In the genomic region with DNA sequence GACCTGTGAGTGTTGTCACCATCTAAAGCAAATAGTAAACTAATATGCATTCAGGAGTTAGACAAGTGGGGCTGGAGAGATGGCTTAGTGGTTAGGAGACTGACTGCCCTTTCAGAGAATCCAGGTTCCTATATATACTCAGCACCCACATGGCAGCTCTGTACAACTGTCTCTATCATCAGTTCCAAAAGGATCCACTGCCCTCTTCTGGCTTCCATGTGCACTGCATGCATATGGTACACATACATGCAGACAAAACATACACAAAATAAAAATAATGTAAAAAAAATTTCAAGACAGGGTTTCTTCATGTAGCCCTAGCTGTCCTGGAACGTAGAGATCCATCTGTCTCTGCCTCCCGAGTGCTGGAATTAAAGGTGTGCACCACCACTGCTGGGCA, we compare ENCODE assay signal across 10 mouse cellular contexts. TPM values are rescaled to one million over a fixed set of nuclear protein-coding genes. Genes with fewer than 3 reads are reported as not detected.
DNase-seq lines count a peak whose midpoint lies in the region; ATAC-seq lines count a peak whose summit lies in the region.
"Had no signal": no experiment of that assay in that cellular context is flagged by ENCODE, and none has a peak within 500 bp of the region (broad histone marks: within the 10 kb centered on the region; RNA-seq: fewer than 3 reads in every experiment).

No protein-coding gene starts in this region.

- intact Hi-C loops in left cerebral cortex, postnatal 4 days (cut with DNase I): no loop called here
- intact Hi-C loops in left cerebral cortex, postnatal 36 days (cut with DNase I): no loop called here

- no peak for ATAC-seq in cerebellum, adult (ENCODE audit: insufficient number of reproducible peaks, low FRiP score, low TSS enrichment)
- ATAC-seq in heart, embryonic 11.5 days (replicated peaks; ENCODE audit: insufficient number of reproducible peaks, low FRiP score, low TSS enrichment): no peak

- no peaks in the 10 kb centered on the region for H3K27me3 ChIP-seq in midbrain, embryonic 10.5 days (ENCODE audit: low read depth, poor library complexity, severe bottlenecking)
- no peaks in the 10 kb centered on the region for H3K27me3 ChIP-seq in heart, embryonic 11.5 days (ENCODE audit: control insufficient read depth, insufficient read depth, low read length)
- H3K27me3 ChIP-seq: lung, embryonic 15.5 days had no signal

- 93% methylated on average over 2 of the region's 2 CpGs for WGBS in midbrain, embryonic 10.5 days
- WGBS in heart, embryonic 11.5 days (ENCODE audit: insufficient replicate concordance): 88% methylated on average over 2 of the region's 2 CpGs

- no peak overlapping the region for H3K4me2 ChIP-seq in heart, embryonic 11.5 days
- H3K4me2 ChIP-seq: lung, embryonic 15.5 days had no signal

- peak; percentile 26 for DNase-seq in cerebellum, adult 9-10 months
- DNase-seq in left cerebral cortex, postnatal 4 days: peak; percentile 37
- no peak for DNase-seq in left cerebral cortex, postnatal 36 days (ENCODE audit: low spot score in 2 of 2)
- DNase-seq in c-Kit-negative CD71-positive TER-119-positive erythroid progenitor cells, embryonic 14.5 days (ENCODE audit: low read depth, low spot score): peak; percentile 37
- peak; percentile 42 for DNase-seq in lung, postnatal 10 days
- DNase-seq in midbrain, embryonic 10.5 days (ENCODE audit: low spot score): no peak

- H3K9ac ChIP-seq in heart, embryonic 11.5 days (ENCODE audit: low read depth, low read length): no peak overlapping the region
- H3K9ac ChIP-seq: lung, embryonic 15.5 days had no signal

- no peak overlapping the region for H3K27ac ChIP-seq in midbrain, embryonic 10.5 days (replicated peaks)
- H3K27ac ChIP-seq in heart, embryonic 11.5 days (ENCODE audit: low read depth, low read length): no peak overlapping the region
- H3K27ac ChIP-seq: lung, embryonic 15.5 days had no signal

- peaks cover 12% of the 10 kb centered on the region; the same call in 1 of the 2 replicates for H3K9me3 ChIP-seq in midbrain, embryonic 10.5 days (replicated peaks)
- no peaks in the 10 kb centered on the region for H3K9me3 ChIP-seq in heart, embryonic 11.5 days (replicated peaks; ENCODE audit: control insufficient read depth, low read length)
- H3K9me3 ChIP-seq: G1E; lung, embryonic 15.5 days had no signal

- no peaks in the 10 kb centered on the region for H3K4me1 ChIP-seq in midbrain, embryonic 10.5 days
- no peaks in the 10 kb centered on the region for H3K4me1 ChIP-seq in heart, embryonic 11.5 days (ENCODE audit: control insufficient read depth, insufficient read depth, low read length)
- H3K4me1 ChIP-seq: lung, embryonic 15.5 days had no signal

- H3K36me3 ChIP-seq in midbrain, embryonic 10.5 days: peaks cover 86% of the 10 kb centered on the region
- peaks cover 20% of the 10 kb centered on the region for H3K36me3 ChIP-seq in heart, embryonic 11.5 days (ENCODE audit: control insufficient read depth, insufficient read depth, low read length)

- no peak overlapping the region for H3K4me3 ChIP-seq in midbrain, embryonic 10.5 days
- no peak overlapping the region for H3K4me3 ChIP-seq in heart, embryonic 11.5 days (ENCODE audit: low read depth, low read length)
- H3K4me3 ChIP-seq: lung, embryonic 15.5 days had no signal

RNA-seq across cellular contexts. Expression of a gene that starts 36.6 kb away (rescaled TPM):
- 100 to 1,000 TPM; 143 to 145 TPM for total RNA-seq in left cerebral cortex, postnatal 4 days (2021)
- 100 to 1,000 TPM in 1 of 2 experiments, 10 to 100 TPM in 1; 94.2 to 141 TPM for total RNA-seq in left cerebral cortex, postnatal 36 days (2021)
- 30.9 and 33.6 TPM in 2 replicates for polyA plus RNA-seq in midbrain, embryonic 10.5 days (2016; fragmentation: Nextera tagmentation; extraction: Ambion mirVana)
- 28.5 and 30.4 TPM in 2 replicates for polyA plus RNA-seq in heart, embryonic 11.5 days (2014; fragmentation: Nextera tagmentation; extraction: Ambion mirVana)

Comparison
In these comparisons a context has a peak if more than half of its experiments do, and no peak if none do; other contexts are left out.
1. DNase-seq: peak in cerebellum, adult 9-10 months (single experiment), left cerebral cortex, postnatal 4 days (single experiment), c-Kit-negative CD71-positive TER-119-positive erythroid progenitor cells, embryonic 14.5 days (single experiment) and lung, postnatal 10 days (single experiment); none in left cerebral cortex, postnatal 36 days (0 of 2) and midbrain, embryonic 10.5 days (single experiment).